Mouse (Mus musculus): ENCODE measurements around the gene Slc41a2. TPM values are rescaled to one million over a fixed set of nuclear protein-coding genes. Genes with fewer than 3 reads are reported as not detected.
"Not testable (repeated sequence)": the region's sequence is repeated elsewhere in the genome, so short reads cannot be mapped to it uniquely, and the experiment has no call there.

Gene Slc41a2
- polyA plus RNA-seq (2016; fragmentation: Nextera tagmentation; extraction: Ambion mirVana): 1.5 and 2.6 TPM in 2 replicates

GRCm38 (mm10) chr10:83337159-83337951 lies at the start of gene Slc41a2:
Gene Slc41a2, minus strand, starts transcription at chr10:83337882.
- peak; percentile 88 for ATAC-seq (ENCODE audit: low FRiP score, low read depth)
- under 1% methylated on average over 98 of the region's 102 CpGs for WGBS
- peak within 1 kb of the TSS; percentile 37; the same call in 1 of the 2 replicates for H3K27ac ChIP-seq
- no peaks in the 10 kb centered on the region for H3K4me1 ChIP-seq
- H3K27me3 ChIP-seq (replicated peaks): peaks cover 32% of the 10 kb centered on the region
- H3K4me2 ChIP-seq (replicated peaks): peak within 1 kb of the TSS; percentile 92
- no peaks in the 10 kb centered on the region for H3K36me3 ChIP-seq
- H3K9me3 ChIP-seq: no peaks in the 10 kb centered on the region
- peak within 1 kb of the TSS; percentile 77 for H3K9ac ChIP-seq
- peak within 1 kb of the TSS; percentile 62 for H3K4me3 ChIP-seq

- no peak for ATAC-seq (ENCODE audit: low FRiP score, low read depth)
- Histone ChIP-seq H3K9me3 (no peaks in the 10 kb centered on the region), H3K4me3 (no peak overlapping the region), H3K36me3 (peaks cover 6% of the 10 kb centered on the region), H3K4me1 (no peaks in the 10 kb centered on the region), H3K27ac (no peak overlapping the region), H3K4me2 (replicated peaks) (no peak overlapping the region), H3K9ac (no peak overlapping the region), H3K27me3 (replicated peaks) (no peaks in the 10 kb centered on the region)
- WGBS: 96% methylated on average over 7 of the region's 7 CpGs
Observed at GRCm38 (mm10) chr10:83385330-83385910, 47.7 kb upstream of the Slc41a2 start.

- H3K9me3 ChIP-seq: no peaks in the 10 kb centered on the region
- 91% methylated on average over 8 of the region's 8 CpGs for WGBS
- peaks cover 6% of the 10 kb centered on the region for H3K36me3 ChIP-seq
- no peak for ATAC-seq (ENCODE audit: low FRiP score, low read depth)
- no peak overlapping the region for H3K27ac ChIP-seq
- H3K9ac ChIP-seq: no peak overlapping the region
- H3K4me2 ChIP-seq (replicated peaks): no peak overlapping the region
- H3K4me1 ChIP-seq: no peaks in the 10 kb centered on the region
- H3K27me3 ChIP-seq (replicated peaks): no peaks in the 10 kb centered on the region
- no peak overlapping the region for H3K4me3 ChIP-seq
Observed at GRCm38 (mm10) chr10:83384456-83385215, 47.0 kb upstream of the Slc41a2 start.

GRCm38 (mm10) chr10:83383863-83384262 lies 46.2 kb upstream of the Slc41a2 start:
- Histone ChIP-seq H3K27me3 (replicated peaks) (no peaks in the 10 kb centered on the region), H3K36me3 (peaks cover 6% of the 10 kb centered on the region)
- WGBS: 95% methylated on average over 13 of the region's 13 CpGs

GRCm38 (mm10) chr10:83382988-83383387 lies 45.3 kb upstream of the Slc41a2 start:
- no peak for ATAC-seq (ENCODE audit: low FRiP score, low read depth)
- 89% methylated on average over 2 of the region's 2 CpGs for WGBS

More at GRCm38 (mm10) chr10:83383863-83384262, 46.2 kb upstream of the Slc41a2 start:
- no peak for ATAC-seq (ENCODE audit: low FRiP score, low read depth)
- no peak overlapping the region for H3K9ac ChIP-seq
- no peak overlapping the region for H3K4me2 ChIP-seq (replicated peaks)
- no peaks in the 10 kb centered on the region for H3K4me1 ChIP-seq
- no peak overlapping the region for H3K4me3 ChIP-seq
- no peaks in the 10 kb centered on the region for H3K9me3 ChIP-seq
- no peak overlapping the region for H3K27ac ChIP-seq

GRCm38 (mm10) chr10:83382528-83382927 lies 44.8 kb upstream of the Slc41a2 start:
- H3K9me3 ChIP-seq: no peaks in the 10 kb centered on the region
- no peak for ATAC-seq (ENCODE audit: low FRiP score, low read depth)
- H3K27ac ChIP-seq: no peak overlapping the region
- 85% methylated on average over 4 of the region's 4 CpGs for WGBS
- H3K4me2 ChIP-seq (replicated peaks): no peak overlapping the region
- no peaks in the 10 kb centered on the region for H3K4me1 ChIP-seq
- no peaks in the 10 kb centered on the region for H3K27me3 ChIP-seq (replicated peaks)
- no peak overlapping the region for H3K4me3 ChIP-seq
- H3K36me3 ChIP-seq: peaks cover 6% of the 10 kb centered on the region
- no peak overlapping the region for H3K9ac ChIP-seq

More at GRCm38 (mm10) chr10:83382988-83383387, 45.3 kb upstream of the Slc41a2 start:
- no peaks in the 10 kb centered on the region for H3K27me3 ChIP-seq (replicated peaks)
- no peak overlapping the region for H3K4me2 ChIP-seq (replicated peaks)
- no peak overlapping the region for H3K4me3 ChIP-seq
- peaks cover 6% of the 10 kb centered on the region for H3K36me3 ChIP-seq
- no peak overlapping the region for H3K27ac ChIP-seq
- no peaks in the 10 kb centered on the region for H3K4me1 ChIP-seq
- H3K9me3 ChIP-seq: no peaks in the 10 kb centered on the region
- no peak overlapping the region for H3K9ac ChIP-seq

GRCm38 (mm10) chr10:83380501-83380900 lies 42.8 kb upstream of the Slc41a2 start:
- no peak for ATAC-seq (ENCODE audit: low FRiP score, low read depth)

GRCm38 (mm10) chr10:83378083-83378833 lies 40.6 kb upstream of the Slc41a2 start:
- H3K4me1 ChIP-seq: no peaks in the 10 kb centered on the region
- H3K36me3 ChIP-seq: peaks cover 15% of the 10 kb centered on the region
- no peaks in the 10 kb centered on the region for H3K27me3 ChIP-seq (replicated peaks)
- no peak overlapping the region for H3K9ac ChIP-seq
- WGBS: 84% methylated on average over 9 of the region's 9 CpGs
- no peak overlapping the region for H3K27ac ChIP-seq
- ATAC-seq (ENCODE audit: low FRiP score, low read depth): no peak
- no peaks in the 10 kb centered on the region for H3K9me3 ChIP-seq
- H3K4me2 ChIP-seq (replicated peaks): no peak overlapping the region
- no peak overlapping the region for H3K4me3 ChIP-seq

More at GRCm38 (mm10) chr10:83380501-83380900, 42.8 kb upstream of the Slc41a2 start:
- no peak overlapping the region for H3K4me2 ChIP-seq (replicated peaks)
- 89% methylated on average over 2 of the region's 2 CpGs for WGBS
- peaks cover 6% of the 10 kb centered on the region for H3K36me3 ChIP-seq
- H3K4me1 ChIP-seq: no peaks in the 10 kb centered on the region
- no peaks in the 10 kb centered on the region for H3K27me3 ChIP-seq (replicated peaks)
- no peak overlapping the region for H3K9ac ChIP-seq
- no peak overlapping the region for H3K4me3 ChIP-seq
- no peak overlapping the region for H3K27ac ChIP-seq
- no peaks in the 10 kb centered on the region for H3K9me3 ChIP-seq

- no peaks in the 10 kb centered on the region for H3K4me1 ChIP-seq
- H3K36me3 ChIP-seq: peaks cover 21% of the 10 kb centered on the region
- ATAC-seq (ENCODE audit: low FRiP score, low read depth): no peak
- no peaks in the 10 kb centered on the region for H3K9me3 ChIP-seq
- H3K27me3 ChIP-seq (replicated peaks): no peaks in the 10 kb centered on the region
- no peak overlapping the region for H3K27ac ChIP-seq
- 92% methylated on average over 8 of the region's 8 CpGs for WGBS
- no peak overlapping the region for H3K4me2 ChIP-seq (replicated peaks)
- no peak overlapping the region for H3K4me3 ChIP-seq
- H3K9ac ChIP-seq: no peak overlapping the region
Observed at GRCm38 (mm10) chr10:83376911-83377682, 39.4 kb upstream of the Slc41a2 start.

- WGBS: 94% methylated on average over 5 of the region's 5 CpGs
- peaks cover 36% of the 10 kb centered on the region for H3K36me3 ChIP-seq
Observed at GRCm38 (mm10) chr10:83375458-83375857, 37.8 kb upstream of the Slc41a2 start.

GRCm38 (mm10) chr10:83374045-83374656 lies 36.5 kb upstream of the Slc41a2 start:
- no peaks in the 10 kb centered on the region for H3K9me3 ChIP-seq
- WGBS: 95% methylated on average over 3 of the region's 3 CpGs
- no peaks in the 10 kb centered on the region for H3K27me3 ChIP-seq (replicated peaks)
- no peak overlapping the region for H3K4me2 ChIP-seq (replicated peaks)
- no peak overlapping the region for H3K27ac ChIP-seq
- no peaks in the 10 kb centered on the region for H3K4me1 ChIP-seq
- ATAC-seq (ENCODE audit: low FRiP score, low read depth): no peak
- peaks cover 42% of the 10 kb centered on the region for H3K36me3 ChIP-seq
- H3K9ac ChIP-seq: no peak overlapping the region
- no peak overlapping the region for H3K4me3 ChIP-seq

More at GRCm38 (mm10) chr10:83375458-83375857, 37.8 kb upstream of the Slc41a2 start:
- not testable (repeated sequence) for H3K27me3 ChIP-seq (replicated peaks); ATAC-seq (ENCODE audit: low FRiP score, low read depth); H3K9me3 ChIP-seq; H3K4me1 ChIP-seq; H3K4me2 ChIP-seq (replicated peaks); H3K27ac ChIP-seq; H3K9ac ChIP-seq; H3K4me3 ChIP-seq

All from neural tube, embryonic 12.5 days (tissue).